Mouse (Mus musculus): ENCODE measurements at regions not wholly inside any gene's neighbourhood (a gene's known extent, or its start where the extent isn't known, plus 50 kb on each side); places are given as distances from the start of the nearest gene placed in this dataset.

DNA sequence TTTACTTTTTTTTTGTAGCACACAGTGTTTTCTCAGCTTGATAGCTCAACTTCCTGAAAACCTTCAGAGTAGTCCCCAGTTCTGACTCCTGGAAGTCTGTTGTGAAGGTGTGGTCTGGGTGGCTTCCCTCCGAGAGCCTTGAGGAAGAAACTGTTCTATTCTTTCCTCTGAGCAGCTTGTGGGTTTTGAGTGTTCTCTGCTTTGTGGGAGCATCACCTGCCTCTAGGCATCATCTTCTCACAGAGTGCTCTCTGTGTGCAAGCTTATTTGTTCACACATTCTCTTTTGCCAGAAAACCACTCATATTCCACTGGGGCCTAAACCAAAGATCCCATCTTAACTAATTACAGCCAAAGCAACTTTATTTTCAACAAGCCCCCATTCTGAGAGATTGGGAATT is 91.5 kb upstream of the Ccng1 start:
- Histone ChIP-seq H3K36me3 (ENCODE audit: insufficient read depth, low read length) (no peaks in the 10 kb centered on the region), H3K4me3 (replicated peaks; ENCODE audit: low read depth, low read length) (no peak overlapping the region), H3K4me1 (replicated peaks; ENCODE audit: insufficient read depth, low read length) (no peaks in the 10 kb centered on the region), H3K4me2 (ENCODE audit: low read length) (no peak overlapping the region), H3K9me3 (replicated peaks; ENCODE audit: low read length) (no peaks in the 10 kb centered on the region), H3K27ac (no peak overlapping the region), H3K27me3 (ENCODE audit: insufficient read depth, low read length) (no peaks in the 10 kb centered on the region), H3K9ac (ENCODE audit: low read depth, low read length) (no peak overlapping the region)
- TF ChIP-seq CTCF (IDR thresholded peaks at IDR 0.05; ENCODE audit: low read depth), result no peak
- WGBS, result 65% methylated on average over 1 of the region's 1 CpGs
- no peak for DNase-seq (ENCODE audit: low spot score)
- no peak for ATAC-seq (replicated peaks; ENCODE audit: low FRiP score, low read depth)

DNA sequence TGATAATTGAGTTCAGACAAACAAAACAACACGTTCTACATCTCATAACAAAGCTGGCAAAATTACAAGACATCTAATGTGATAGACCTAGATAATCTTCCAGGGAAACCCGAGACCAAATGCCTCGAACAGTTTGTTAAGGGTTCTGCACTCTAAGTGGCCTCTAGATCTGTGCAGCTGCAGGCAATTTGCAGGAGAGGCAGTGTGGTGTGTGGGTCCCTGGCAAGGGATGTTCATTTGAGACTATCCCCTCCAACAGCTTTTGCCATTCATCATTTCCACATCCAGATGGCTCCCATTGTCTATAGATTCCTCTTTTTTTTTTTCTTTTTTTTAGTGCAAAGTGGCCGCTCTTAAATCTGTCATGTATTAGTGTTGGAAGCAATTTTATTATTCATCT is 80.3 kb upstream of the Ccng1 start:
- Histone ChIP-seq H3K9me3 (replicated peaks; ENCODE audit: low read length) (no peaks in the 10 kb centered on the region), H3K27me3 (ENCODE audit: insufficient read depth, low read length) (no peaks in the 10 kb centered on the region), H3K4me1 (replicated peaks; ENCODE audit: insufficient read depth, low read length) (no peaks in the 10 kb centered on the region), H3K9ac (ENCODE audit: low read depth, low read length) (no peak overlapping the region), H3K4me3 (replicated peaks; ENCODE audit: low read depth, low read length) (no peak overlapping the region), H3K4me2 (ENCODE audit: low read length) (no peak overlapping the region), H3K27ac (no peak overlapping the region), H3K36me3 (ENCODE audit: insufficient read depth, low read length) (no peaks in the 10 kb centered on the region)
- whole genome bisulfite sequencing, result 42% methylated on average over 4 of the region's 4 CpGs
- no peak for ATAC-seq (replicated peaks; ENCODE audit: low FRiP score, low read depth)
- no peak for DNase-seq (ENCODE audit: low spot score)
- no peak for TF ChIP-seq CTCF (IDR thresholded peaks at IDR 0.05; ENCODE audit: low read depth)
